Mouse (Mus musculus) forebrain, embryonic 16.5 days (tissue): ENCODE results near the gene Nsmce1. TPM values are rescaled to one million over a fixed set of nuclear protein-coding genes. Genes with fewer than 3 reads are reported as not detected.

Source experiments
- ATAC-seq: fragments of 200-750 bp; cut with Nextera tagmentation; 2 replicates; pipeline ENCODE4 v1.8.0; 2017; ENCODE audit warnings: mild to moderate bottlenecking, moderate library complexity
- H3K27ac ChIP-seq: fragments of 300-500 bp; sonication (generic); 2 replicates; pipeline ENCODE4 v1.5.1; 2014; ENCODE audit warnings: low read length, control low read depth
- H3K27me3 ChIP-seq: fragments of 300-500 bp; sonication (generic); replicated peaks from 2 replicates; pipeline ENCODE4 v1.6.1; 2014; ENCODE audit warnings: low read length; ENCODE audit not compliant: control insufficient read depth, insufficient read depth
- H3K36me3 ChIP-seq: fragments of 300-500 bp; sonication (generic); 2 replicates; pipeline ENCODE4 v1.6.1; 2014; ENCODE audit not compliant: control insufficient read depth, insufficient read depth
- H3K4me1 ChIP-seq: fragments of 300-500 bp; sonication (generic); replicated peaks from 2 replicates; pipeline ENCODE4 v1.6.1; 2014; ENCODE audit warnings: low read length; ENCODE audit not compliant: control insufficient read depth, insufficient read depth
- H3K4me2 ChIP-seq: fragments of 300-500 bp; sonication (generic); 2 replicates; pipeline ENCODE4 v1.6.1; 2014; ENCODE audit warnings: mild to moderate bottlenecking, low read length, control low read depth
- H3K4me3 ChIP-seq: fragments of 300-500 bp; sonication (generic); replicated peaks from 2 replicates; pipeline ENCODE4 v1.5.1; 2014; ENCODE audit warnings: mild to moderate bottlenecking, low read length, control low read depth
- H3K9ac ChIP-seq: fragments of 300-500 bp; sonication (generic); replicated peaks from 2 replicates; pipeline ENCODE4 v1.6.1; 2014; ENCODE audit warnings: low read depth, low read length, control low read depth
- H3K9me3 ChIP-seq: fragments of 300-500 bp; sonication (generic); 2 replicates; pipeline ENCODE4 v1.6.1; 2016; ENCODE audit warnings: low read length; ENCODE audit not compliant: control insufficient read depth
- WGBS: fragments of 180-500 bp; shearing (Covaris S2); extraction: QIAGEN DNeasy Blood & Tissue Kit; methylation state at CpG from one replicate; pipeline ENCODE4 v1.1.7; 2014; 5-methylcytosine and 5-hydroxymethylcytosine counted together
- polyA plus RNA-seq: library from polyadenylated mRNA; unstranded; fragments of >200 nt; fragmentation: Nextera tagmentation; extraction: Ambion mirVana; gene quantifications from 2 replicates; pipeline ENCODE4 v1.2.1, GENCODE M21; 2015

Nsmce1 gene
- polyA plus RNA-seq, 1 experiment from 2014 or later = 114 TPM

DNA sequence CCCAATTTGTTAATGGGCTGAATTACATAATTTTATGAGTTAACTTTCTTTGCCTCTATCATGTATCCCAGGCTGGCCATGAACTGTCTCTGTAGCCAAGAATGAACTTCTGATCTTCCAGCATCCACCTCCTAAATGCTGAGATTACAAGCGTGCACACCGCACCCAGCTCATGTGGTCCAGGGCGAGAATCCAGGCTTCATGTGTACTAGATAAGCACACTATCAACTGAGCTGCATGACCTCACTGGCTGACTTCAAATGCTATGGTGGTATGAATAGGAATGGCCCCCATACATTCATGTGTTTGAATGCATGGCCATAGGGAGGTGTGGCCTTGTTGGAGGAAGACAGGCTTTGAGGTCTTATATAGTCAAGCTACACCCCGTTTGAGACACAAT lies 10.9 kb downstream of the Nsmce1 start:
- Histone ChIP-seq H3K9ac (no peak overlapping the region), H3K4me3 (no peak overlapping the region), H3K27ac (no peak overlapping the region), H3K27me3 (no peaks in the 10 kb centered on the region), H3K4me1 (peaks cover 11% of the 10 kb centered on the region), H3K4me2 (no peak overlapping the region), H3K9me3 (no peaks in the 10 kb centered on the region), H3K36me3 (peaks cover 2% of the 10 kb centered on the region)
- no peak for ATAC-seq
- WGBS = 92% methylated on average over 4 of the region's 4 CpGs

DNA sequence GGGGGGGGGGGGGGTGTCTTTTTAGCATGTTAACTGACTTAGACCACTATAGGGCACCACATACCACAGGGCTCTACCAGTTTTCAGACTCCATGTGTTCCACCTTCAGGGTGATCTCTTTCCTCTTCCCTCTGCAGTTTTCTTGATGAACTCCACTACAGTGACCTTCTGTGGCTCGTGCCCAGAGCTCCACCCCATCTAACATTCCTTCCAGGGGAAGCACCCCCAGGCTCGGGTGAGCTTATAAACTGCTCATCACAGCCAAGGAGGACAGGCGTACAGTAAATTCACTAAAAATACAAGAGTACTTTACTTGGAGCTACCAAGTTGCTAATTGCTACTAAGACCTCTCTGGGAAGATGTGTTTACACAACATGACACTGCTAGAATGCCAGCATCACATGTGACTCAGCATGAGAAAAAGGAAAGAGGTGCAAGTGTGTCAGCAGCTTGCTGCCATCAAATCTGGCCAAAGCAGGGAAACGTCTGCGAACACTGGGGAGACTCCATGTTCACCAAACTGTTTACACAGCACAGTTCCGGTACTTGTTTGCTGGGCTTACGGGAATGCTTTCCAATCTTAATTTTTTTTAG lies 12.9 kb downstream of the Nsmce1 start:
- H3K36me3 ChIP-seq = peaks cover 2% of the 10 kb centered on the region; the same call in 1 of the 2 replicates
- no peak for ATAC-seq
- WGBS = 82% methylated on average over 7 of the region's 7 CpGs

DNA sequence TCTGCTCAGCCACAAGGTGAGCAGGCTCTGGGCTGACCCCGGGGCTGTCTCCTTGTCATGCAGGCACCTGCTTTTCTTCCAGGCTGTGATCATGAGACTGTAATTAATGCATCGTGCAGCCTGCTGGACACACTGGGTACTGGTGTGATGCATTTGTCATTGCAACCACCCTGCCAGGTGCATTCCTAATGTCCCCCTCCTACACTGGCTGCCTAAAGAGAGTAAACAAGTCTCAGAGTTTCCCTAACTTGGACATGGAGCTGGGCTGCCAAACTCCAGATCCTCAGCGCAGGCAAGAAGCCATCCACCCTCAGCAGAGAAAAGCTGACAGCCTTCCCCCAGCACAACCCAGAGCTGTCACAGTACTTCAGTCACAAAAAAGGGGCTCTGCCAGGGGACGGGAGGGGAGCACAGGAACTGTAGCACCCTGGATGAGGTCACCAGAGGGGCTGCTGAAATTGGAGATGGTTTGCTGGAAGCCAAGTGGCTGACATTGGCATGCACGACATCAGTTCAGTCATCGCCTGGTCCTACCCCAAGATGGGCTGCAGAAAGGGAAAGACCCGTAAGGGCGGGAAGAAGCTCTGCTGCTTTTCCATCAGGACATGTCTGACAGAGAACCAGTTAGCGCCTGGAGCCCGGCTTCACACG lies 15.7 kb downstream of the Nsmce1 start:
- peak overlapping the region; percentile 56; the same call in 1 of the 2 replicates for H3K27ac ChIP-seq
- no peak overlapping the region; the same call in 1 of the 2 replicates for H3K9ac ChIP-seq
- no peaks in the 10 kb centered on the region for H3K9me3 ChIP-seq
- 31% methylated on average over 11 of the region's 11 CpGs for WGBS
- H3K36me3 ChIP-seq = peaks cover 2% of the 10 kb centered on the region; the same call in 1 of the 2 replicates
- H3K4me1 ChIP-seq = peaks cover 22% of the 10 kb centered on the region
- no peak overlapping the region for H3K4me2 ChIP-seq
- H3K4me3 ChIP-seq = no peak overlapping the region
- no peaks in the 10 kb centered on the region for H3K27me3 ChIP-seq
- ATAC-seq = peak; percentile 54

More for the DNA sequence above, 12.9 kb downstream of the Nsmce1 start:
- Histone ChIP-seq H3K27ac (no peak overlapping the region), H3K4me2 (no peak overlapping the region), H3K9me3 (no peaks in the 10 kb centered on the region), H3K9ac (no peak overlapping the region), H3K4me1 (peaks cover 15% of the 10 kb centered on the region), H3K4me3 (no peak overlapping the region), H3K27me3 (no peaks in the 10 kb centered on the region)

DNA sequence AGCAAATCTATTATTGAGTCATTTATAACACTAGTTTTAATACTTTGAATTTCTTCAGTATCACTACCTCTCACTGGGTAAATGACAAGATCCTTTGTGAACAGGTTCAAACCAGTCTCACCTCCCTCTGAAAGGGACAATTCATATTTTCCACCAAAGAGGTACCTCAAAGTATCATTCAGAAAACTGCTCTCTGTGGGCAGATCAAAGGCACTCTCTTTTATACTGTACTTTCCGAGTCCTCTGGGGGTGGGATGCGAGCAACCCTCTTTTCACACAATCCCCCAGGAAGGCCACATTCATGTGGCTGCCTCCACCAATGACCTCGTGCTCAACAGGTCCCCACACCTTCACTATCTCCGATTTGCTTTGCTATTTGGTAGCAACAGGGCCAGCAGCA lies 16.9 kb downstream of the Nsmce1 start:
- Histone ChIP-seq H3K27ac (no peak overlapping the region), H3K4me3 (no peak overlapping the region), H3K4me1 (peaks cover 22% of the 10 kb centered on the region), H3K9ac (no peak overlapping the region), H3K4me2 (no peak overlapping the region), H3K36me3 (peaks cover 2% of the 10 kb centered on the region), H3K27me3 (no peaks in the 10 kb centered on the region), H3K9me3 (no peaks in the 10 kb centered on the region)
- no peak for ATAC-seq
- 76% methylated on average over 4 of the region's 4 CpGs for WGBS

DNA sequence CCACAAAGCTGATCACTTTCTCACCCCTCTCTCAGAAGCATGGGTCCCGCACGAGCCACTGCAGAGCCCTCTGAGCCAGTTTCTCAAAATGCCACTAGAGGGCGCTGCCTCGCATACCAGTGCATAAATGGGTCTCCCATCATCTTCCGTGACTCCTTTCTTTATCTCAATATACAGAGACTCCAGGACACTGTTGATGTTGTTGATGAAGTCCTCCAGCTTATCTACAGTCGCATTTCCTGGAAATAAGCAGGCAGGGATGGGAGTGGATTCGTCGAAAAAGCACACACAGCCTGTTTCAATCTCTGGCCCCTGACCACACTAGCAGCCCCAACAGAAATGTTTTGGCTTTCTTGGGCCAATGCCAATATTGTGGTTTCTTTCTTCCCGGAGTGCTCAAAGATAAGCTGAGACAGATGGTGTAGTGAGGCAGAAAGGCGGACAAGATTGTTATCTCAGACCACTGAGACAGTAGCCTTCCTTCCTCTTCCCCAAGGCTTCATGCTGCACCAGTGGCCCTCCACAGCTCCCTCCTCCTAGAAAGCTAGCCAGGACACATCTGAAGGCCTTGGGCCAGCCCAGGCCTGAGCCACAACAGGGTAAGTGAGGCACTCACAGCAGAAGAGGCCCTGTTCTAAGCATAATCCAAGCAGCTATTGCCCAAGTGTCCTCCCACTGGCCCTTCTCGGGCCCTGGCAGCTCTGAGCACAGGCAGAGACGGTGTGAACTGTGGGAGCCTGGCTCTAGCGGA lies 19.2 kb downstream of the Nsmce1 start:
- H3K9me3 ChIP-seq = no peaks in the 10 kb centered on the region
- H3K9ac ChIP-seq = no peak overlapping the region
- peaks cover 10% of the 10 kb centered on the region for H3K36me3 ChIP-seq
- WGBS = 30% methylated on average over 13 of the region's 13 CpGs
- H3K27ac ChIP-seq = no peak overlapping the region
- H3K4me2 ChIP-seq = no peak overlapping the region
- H3K4me3 ChIP-seq = no peak overlapping the region
- ATAC-seq = peak; percentile 73
- peaks cover 22% of the 10 kb centered on the region for H3K4me1 ChIP-seq
- no peaks in the 10 kb centered on the region for H3K27me3 ChIP-seq

DNA sequence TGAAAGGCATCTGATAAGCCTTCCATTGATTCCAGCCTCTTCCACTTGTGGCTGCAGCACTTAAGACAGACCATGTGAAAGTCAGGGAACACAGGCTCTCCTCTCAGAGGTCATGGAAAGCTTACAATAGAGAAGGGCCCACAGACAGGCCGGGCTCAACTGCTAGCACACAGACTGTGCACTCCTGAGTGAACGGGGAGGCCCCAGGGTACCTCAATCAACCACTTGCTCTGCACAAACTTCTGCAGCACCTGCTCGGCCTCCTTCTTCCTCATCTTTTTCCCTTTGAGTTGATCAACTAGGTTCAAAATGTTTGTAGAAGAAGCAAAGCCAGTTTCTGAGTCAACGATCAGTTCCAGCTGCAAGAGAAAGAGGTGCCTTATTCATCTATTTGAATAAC lies 20.5 kb downstream of the Nsmce1 start:
- H3K9ac ChIP-seq = no peak overlapping the region
- ATAC-seq = no peak
- WGBS = 95% methylated on average over 4 of the region's 4 CpGs
- H3K9me3 ChIP-seq = no peaks in the 10 kb centered on the region
- H3K4me1 ChIP-seq = peaks cover 14% of the 10 kb centered on the region
- no peak overlapping the region for H3K4me3 ChIP-seq
- H3K27ac ChIP-seq = no peak overlapping the region
- H3K27me3 ChIP-seq = no peaks in the 10 kb centered on the region
- H3K36me3 ChIP-seq = peaks cover 18% of the 10 kb centered on the region
- no peak overlapping the region for H3K4me2 ChIP-seq

DNA sequence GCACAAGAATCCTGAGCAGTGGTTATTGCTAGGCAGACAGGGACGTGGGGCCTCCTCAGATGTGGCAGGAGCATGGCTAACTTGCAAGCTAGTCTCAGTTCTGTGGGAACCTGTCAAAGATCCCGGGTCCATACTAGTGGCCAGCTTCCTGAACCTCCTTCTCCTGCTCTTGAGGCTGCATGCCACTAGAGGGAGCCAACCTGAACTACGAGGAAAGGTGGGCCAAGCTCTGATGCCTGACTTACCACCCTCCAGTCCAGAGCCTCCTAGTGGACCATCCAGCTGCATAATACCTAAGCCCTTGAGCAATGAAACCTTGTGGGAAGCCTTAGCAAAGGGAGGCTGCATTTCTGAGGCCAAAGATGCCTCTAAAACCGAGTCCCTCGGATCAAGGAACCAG lies 21.5 kb downstream of the Nsmce1 start:
- Histone ChIP-seq H3K4me1 (peaks cover 7% of the 10 kb centered on the region), H3K4me3 (no peak overlapping the region), H3K4me2 (no peak overlapping the region), H3K9me3 (no peaks in the 10 kb centered on the region), H3K27me3 (no peaks in the 10 kb centered on the region), H3K27ac (no peak overlapping the region), H3K9ac (no peak overlapping the region), H3K36me3 (peaks cover 20% of the 10 kb centered on the region)
- 19% methylated on average over 5 of the region's 5 CpGs for WGBS
- no peak for ATAC-seq

DNA sequence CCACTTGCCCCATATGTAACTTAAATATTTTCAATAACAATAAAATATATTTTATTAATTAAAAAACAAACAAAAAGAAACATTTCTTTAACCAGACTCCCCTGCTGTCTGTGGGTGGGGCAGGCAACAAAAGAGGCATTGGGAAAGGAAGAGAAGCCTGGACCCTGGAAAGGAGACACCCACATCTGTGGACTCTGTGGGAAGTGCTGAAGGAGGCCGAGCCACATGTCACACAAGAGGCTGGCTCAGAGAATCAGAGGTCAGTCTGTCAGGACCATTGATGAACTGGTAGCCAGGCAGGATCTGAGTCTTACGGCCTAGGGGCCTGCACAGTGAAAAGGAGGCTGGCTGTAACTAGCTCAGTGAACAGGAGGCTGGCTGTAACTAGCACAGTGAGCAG lies 29.2 kb downstream of the Nsmce1 start:
- no peaks in the 10 kb centered on the region for H3K4me1 ChIP-seq
- H3K27ac ChIP-seq = no peak overlapping the region
- 45% methylated on average over 2 of the region's 2 CpGs for WGBS
- peaks cover 10% of the 10 kb centered on the region for H3K36me3 ChIP-seq
- no peak overlapping the region for H3K4me2 ChIP-seq
- no peaks in the 10 kb centered on the region for H3K9me3 ChIP-seq
- no peak overlapping the region for H3K9ac ChIP-seq
- no peak overlapping the region for H3K4me3 ChIP-seq
- no peak for ATAC-seq
- H3K27me3 ChIP-seq = no peaks in the 10 kb centered on the region

DNA sequence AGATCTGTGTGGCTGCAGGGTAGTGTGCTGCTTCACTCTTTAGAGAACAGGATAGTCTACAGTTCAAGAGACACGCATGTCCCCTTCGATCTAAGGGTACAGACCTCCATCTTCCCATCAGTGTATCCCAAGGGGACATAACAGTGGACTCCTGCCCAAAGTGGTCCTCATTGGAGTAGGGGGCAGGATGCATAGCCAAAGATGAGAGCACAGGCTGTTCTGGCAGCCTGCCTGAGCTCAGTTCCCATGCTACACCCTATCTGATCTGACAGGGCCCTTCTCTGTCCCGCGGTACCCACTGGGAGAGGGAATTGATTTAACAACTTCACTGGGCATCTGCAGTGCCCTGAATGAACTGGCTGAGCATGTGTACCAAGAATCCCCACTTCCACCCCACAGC lies 37.7 kb downstream of the Nsmce1 start:
- 96% methylated on average over 4 of the region's 4 CpGs for WGBS
- Histone ChIP-seq H3K4me2 (no peak overlapping the region), H3K27me3 (no peaks in the 10 kb centered on the region), H3K4me3 (no peak overlapping the region), H3K9ac (no peak overlapping the region), H3K27ac (no peak overlapping the region), H3K36me3 (no peaks in the 10 kb centered on the region), H3K9me3 (no peaks in the 10 kb centered on the region), H3K4me1 (no peaks in the 10 kb centered on the region)
- ATAC-seq = no peak
